Mouse (Mus musculus): ENCODE data around the gene Ckap4. TPM values are rescaled to one million over a fixed set of nuclear protein-coding genes. Genes with fewer than 3 reads are reported as not detected.

Ckap4 gene
- polyA plus RNA-seq, 1 experiment from 2014 or later, result 11.7 TPM

DNA sequence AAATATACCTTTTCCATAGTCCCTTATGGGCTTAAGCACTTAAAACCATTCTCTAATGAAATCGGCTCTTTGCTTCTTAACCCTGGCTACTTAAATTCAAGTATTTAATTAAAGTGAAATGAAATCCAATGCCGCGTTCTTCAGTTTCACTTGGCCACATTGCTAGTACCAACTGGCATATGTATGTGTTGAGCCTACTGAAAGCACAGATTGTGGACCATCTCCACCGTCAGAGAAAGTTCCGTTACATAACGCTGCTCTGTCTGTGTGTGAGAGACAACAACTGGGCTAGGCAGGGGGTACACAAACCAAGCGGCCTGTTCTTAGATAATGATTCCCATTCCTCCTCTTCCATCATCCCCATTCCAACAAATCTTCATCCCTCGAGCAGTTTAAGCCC, 30.6 kb upstream of the Ckap4 start:
- no peak overlapping the region for H3K27ac ChIP-seq (replicated peaks)
- H3K9ac ChIP-seq, result no peak overlapping the region
- peaks cover 21% of the 10 kb centered on the region for H3K27me3 ChIP-seq
- H3K36me3 ChIP-seq (replicated peaks), result no peaks in the 10 kb centered on the region
- H3K4me3 ChIP-seq (replicated peaks), result no peak overlapping the region
- no peaks in the 10 kb centered on the region for H3K9me3 ChIP-seq (replicated peaks)
- no peak for ATAC-seq (ENCODE audit: insufficient read depth)
- no peak overlapping the region for H3K4me2 ChIP-seq
- H3K4me1 ChIP-seq (replicated peaks), result peaks cover 10% of the 10 kb centered on the region
- WGBS (ENCODE audit: insufficient replicate concordance), result 71% methylated on average over 8 of the region's 8 CpGs

DNA sequence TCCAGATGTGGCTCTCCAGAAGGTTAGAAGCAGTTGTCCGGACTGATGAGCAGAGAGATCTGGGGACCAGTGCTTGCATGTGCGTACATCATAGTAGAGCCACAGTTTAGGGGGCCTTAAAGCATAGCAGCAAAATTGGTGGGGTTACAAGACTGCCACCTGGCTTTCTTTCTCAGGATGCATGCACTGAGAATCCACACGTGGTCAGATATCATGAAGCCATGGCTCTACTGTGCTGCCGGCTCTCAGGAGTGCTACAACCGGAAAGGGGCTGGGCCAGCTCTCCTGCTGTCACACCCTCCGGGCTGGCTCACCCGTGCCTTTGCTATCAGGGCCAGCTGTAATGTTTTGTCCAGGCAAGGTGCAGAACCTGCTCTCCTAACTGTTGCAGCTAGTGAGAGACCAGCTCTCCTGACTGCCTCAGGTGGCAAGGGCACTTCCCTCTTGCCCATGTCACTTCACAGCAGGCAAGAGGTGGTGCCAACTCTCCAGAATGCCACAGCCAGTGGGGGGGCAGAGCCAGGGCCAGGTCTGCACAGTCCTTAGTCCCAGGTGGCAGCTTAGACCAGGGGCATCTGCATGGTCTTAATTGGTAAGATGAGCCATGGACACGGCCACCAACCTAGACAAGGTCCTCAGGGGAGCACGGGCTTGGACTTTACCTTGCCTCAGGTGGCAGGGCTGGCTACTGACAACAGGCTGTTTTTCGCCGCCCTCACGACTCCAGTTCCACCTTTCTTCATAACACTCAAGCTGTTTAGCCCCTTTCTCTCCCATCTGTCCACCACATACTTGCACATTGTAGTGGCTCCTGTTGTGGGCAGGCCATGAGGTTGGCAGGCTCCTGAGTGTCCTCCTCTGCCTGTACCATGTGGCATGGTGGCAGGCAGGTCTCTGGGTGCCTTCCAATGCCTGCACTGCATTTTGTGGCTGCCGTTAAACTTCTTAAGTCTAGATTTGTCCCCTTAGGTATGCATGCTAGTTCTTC, 29.0 kb upstream of the Ckap4 start:
- Histone ChIP-seq H3K9me3 (replicated peaks) (no peaks in the 10 kb centered on the region), H3K9ac (no peak overlapping the region), H3K27me3 (peaks cover 16% of the 10 kb centered on the region), H3K4me1 (replicated peaks) (peaks cover 10% of the 10 kb centered on the region), H3K4me3 (replicated peaks) (no peak overlapping the region), H3K27ac (replicated peaks) (no peak overlapping the region), H3K36me3 (replicated peaks) (no peaks in the 10 kb centered on the region), H3K4me2 (no peak overlapping the region)
- ATAC-seq (ENCODE audit: insufficient read depth), result peak; percentile 73
- WGBS (ENCODE audit: insufficient replicate concordance), result 51% methylated on average over 13 of the region's 13 CpGs

DNA sequence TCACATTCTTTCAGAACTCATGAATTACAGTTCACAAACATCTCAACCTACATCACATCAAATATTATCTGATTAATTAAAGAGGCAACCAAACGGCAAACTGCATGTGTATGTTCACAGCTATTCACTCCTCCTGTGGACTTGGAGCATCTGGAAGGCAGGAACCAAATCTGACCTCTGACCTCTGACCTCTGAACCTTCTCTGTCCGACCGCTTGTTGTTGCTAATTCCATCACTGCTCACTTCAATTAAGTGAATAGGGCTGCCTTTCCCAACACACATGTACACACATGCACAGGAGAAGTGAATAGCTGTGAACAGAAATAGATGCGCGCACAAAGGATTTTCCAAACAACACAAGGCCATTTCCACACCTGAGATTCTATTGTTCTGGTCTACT, 28.3 kb upstream of the Ckap4 start:
- 69% methylated on average over 5 of the region's 5 CpGs for WGBS (ENCODE audit: insufficient replicate concordance)
- no peak for ATAC-seq (ENCODE audit: insufficient read depth)

DNA sequence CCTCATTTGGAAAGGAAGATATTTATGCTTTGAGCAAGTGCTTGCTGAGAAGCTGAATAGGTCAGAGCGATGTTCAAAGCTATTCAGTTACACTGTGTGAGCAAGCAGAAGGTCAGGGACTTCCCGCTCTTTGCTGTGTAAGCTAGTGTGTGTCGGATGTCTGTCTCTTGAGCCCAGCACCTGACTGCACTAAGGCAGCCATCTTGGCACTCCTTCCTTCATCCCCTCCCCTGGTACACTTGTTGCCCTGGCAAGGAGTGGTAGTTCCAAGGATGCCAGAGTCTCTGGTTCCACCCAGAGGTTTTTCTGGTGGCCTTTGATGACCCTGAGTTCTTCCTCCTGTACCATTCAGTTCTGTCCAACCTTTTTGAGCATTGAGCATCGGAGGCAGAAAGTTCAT, 26.1 kb upstream of the Ckap4 start:
- Histone ChIP-seq H3K9me3 (replicated peaks) (no peaks in the 10 kb centered on the region), H3K4me2 (no peak overlapping the region), H3K4me1 (replicated peaks) (peaks cover 10% of the 10 kb centered on the region), H3K4me3 (replicated peaks) (no peak overlapping the region), H3K27me3 (peaks cover 11% of the 10 kb centered on the region; the same call in 1 of the 2 replicates), H3K36me3 (replicated peaks) (no peaks in the 10 kb centered on the region), H3K27ac (replicated peaks) (no peak overlapping the region), H3K9ac (no peak overlapping the region)
- 76% methylated on average over 4 of the region's 4 CpGs for WGBS (ENCODE audit: insufficient replicate concordance)
- no peak for ATAC-seq (ENCODE audit: insufficient read depth)

More for the DNA sequence above, 28.3 kb upstream of the Ckap4 start:
- no peak overlapping the region for H3K4me3 ChIP-seq (replicated peaks)
- no peaks in the 10 kb centered on the region for H3K36me3 ChIP-seq (replicated peaks)
- peaks cover 10% of the 10 kb centered on the region for H3K4me1 ChIP-seq (replicated peaks)
- peaks cover 11% of the 10 kb centered on the region; the same call in 1 of the 2 replicates for H3K27me3 ChIP-seq
- no peak overlapping the region for H3K9ac ChIP-seq
- no peaks in the 10 kb centered on the region for H3K9me3 ChIP-seq (replicated peaks)
- H3K27ac ChIP-seq (replicated peaks), result no peak overlapping the region
- H3K4me2 ChIP-seq, result no peak overlapping the region

DNA sequence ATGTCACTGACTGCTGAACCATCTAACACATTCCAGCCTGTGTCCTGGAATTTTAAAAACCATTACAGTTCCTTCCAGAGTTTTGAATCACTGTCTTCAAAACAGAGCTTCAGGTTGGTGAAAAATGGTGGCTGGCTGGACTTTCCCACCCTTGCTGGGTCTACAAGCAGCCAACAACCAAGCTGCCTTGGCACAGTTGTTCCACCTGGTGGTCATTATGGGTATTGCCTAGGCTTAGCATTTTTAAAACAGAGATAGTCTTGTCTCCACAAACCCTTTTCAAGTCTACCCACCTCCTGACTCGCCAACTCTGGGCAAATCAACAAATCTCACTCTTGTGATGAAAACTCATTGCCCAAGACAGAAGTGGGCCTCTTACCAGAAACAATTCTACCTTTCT, 24.6 kb upstream of the Ckap4 start:
- Histone ChIP-seq H3K4me2 (no peak overlapping the region), H3K27ac (replicated peaks) (no peak overlapping the region), H3K9me3 (replicated peaks) (no peaks in the 10 kb centered on the region), H3K4me3 (replicated peaks) (no peak overlapping the region), H3K9ac (no peak overlapping the region), H3K36me3 (replicated peaks) (no peaks in the 10 kb centered on the region), H3K27me3 (0 out of 2 replicates have a peak, but pooled peaks cover 4% of the 10 kb centered on the region), H3K4me1 (replicated peaks) (peaks cover 10% of the 10 kb centered on the region)
- no peak for ATAC-seq (ENCODE audit: insufficient read depth)
- WGBS (ENCODE audit: insufficient replicate concordance), result 62% methylated on average over 1 of the region's 1 CpGs

DNA sequence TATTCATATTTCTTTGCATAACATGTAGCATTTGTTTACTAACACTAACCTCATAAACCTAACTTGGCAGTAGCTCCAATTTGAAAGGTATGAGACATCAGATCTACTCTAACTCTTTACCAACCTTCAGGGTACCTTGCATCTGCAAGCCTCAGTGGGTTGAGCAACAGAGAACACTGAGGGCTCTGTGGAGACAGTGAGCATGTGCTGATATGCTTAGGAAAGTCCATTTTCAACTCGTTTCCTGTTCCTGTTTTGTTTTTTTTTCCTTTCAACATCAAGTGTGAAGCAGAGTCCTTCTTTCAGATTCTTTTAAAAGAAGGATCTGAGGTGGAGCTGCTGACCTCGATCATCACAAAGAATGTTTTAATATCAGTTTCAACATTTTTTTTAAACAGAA, 22.3 kb upstream of the Ckap4 start:
- Histone ChIP-seq H3K9me3 (replicated peaks) (no peaks in the 10 kb centered on the region), H3K27ac (replicated peaks) (no peak overlapping the region), H3K27me3 (no peaks in the 10 kb centered on the region), H3K4me3 (replicated peaks) (no peak overlapping the region), H3K4me1 (replicated peaks) (no peaks in the 10 kb centered on the region; the same call in 1 of the 2 replicates), H3K36me3 (replicated peaks) (no peaks in the 10 kb centered on the region), H3K4me2 (no peak overlapping the region), H3K9ac (no peak overlapping the region)
- WGBS (ENCODE audit: insufficient replicate concordance), result 38% methylated on average over 2 of the region's 2 CpGs
- no peak for ATAC-seq (ENCODE audit: insufficient read depth)

DNA sequence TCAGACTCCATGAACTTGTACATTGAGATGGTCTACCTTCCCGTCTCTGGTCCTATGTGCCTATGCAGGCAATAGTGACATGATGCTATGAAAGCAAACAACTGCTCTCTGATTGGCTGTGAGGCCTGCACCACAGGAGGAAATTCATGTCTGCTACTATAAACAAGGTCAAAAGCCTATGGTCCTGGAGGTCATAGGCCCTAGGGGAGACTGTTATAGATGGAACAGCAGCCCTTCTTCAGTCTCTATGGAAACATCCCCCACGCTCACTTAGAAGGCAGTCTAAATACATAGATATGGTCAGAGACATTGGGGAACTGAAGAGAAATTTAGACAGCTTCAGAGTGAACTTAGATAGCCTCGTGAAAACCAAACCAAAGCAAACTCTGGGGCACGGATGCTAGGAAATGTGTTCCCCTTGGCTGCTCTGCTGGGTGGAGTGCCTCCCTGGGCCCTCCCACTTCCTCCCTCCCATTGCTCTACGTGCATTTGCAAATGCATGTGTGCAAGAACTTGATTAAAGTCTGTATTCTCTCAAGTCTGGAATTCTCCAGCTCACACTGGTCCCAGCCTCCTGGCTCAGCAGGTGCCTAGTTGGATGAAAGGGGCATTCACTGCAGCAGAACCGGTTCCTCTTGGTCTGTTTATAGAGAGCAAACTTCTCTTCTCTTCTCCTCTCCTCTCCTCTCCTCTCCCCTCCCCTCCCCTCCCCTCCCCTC, 20.6 kb upstream of the Ckap4 start:
- no peak overlapping the region for H3K9ac ChIP-seq
- no peak for ATAC-seq (ENCODE audit: insufficient read depth)
- no peak overlapping the region for H3K27ac ChIP-seq (replicated peaks)
- no peaks in the 10 kb centered on the region for H3K27me3 ChIP-seq
- no peak overlapping the region for H3K4me3 ChIP-seq (replicated peaks)
- H3K4me1 ChIP-seq (replicated peaks), result no peaks in the 10 kb centered on the region; the same call in 1 of the 2 replicates
- H3K9me3 ChIP-seq (replicated peaks), result no peaks in the 10 kb centered on the region
- H3K4me2 ChIP-seq, result no peak overlapping the region
- 27% methylated on average over 6 of the region's 6 CpGs for WGBS (ENCODE audit: insufficient replicate concordance)
- H3K36me3 ChIP-seq (replicated peaks), result no peaks in the 10 kb centered on the region

DNA sequence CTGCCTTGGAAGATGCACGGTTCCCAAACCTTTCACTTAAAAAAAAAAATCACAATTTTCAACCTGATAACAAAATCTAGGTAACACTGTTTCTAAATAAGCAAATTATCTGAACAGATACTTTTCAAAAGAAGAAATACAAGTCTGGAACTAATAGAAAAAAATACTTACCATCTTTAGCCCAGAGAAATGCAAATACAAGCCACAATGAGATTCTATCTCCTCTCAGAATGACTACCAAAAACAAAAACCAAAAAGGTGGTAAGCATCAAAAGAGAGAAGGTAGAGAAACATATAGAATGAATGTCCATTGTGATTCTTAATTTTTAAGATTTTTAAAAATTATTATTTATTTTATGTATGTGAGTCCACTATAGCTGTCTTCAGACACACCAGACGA, 18.6 kb upstream of the Ckap4 start:
- WGBS (ENCODE audit: insufficient replicate concordance), result 56% methylated on average over 2 of the region's 2 CpGs
- H3K27me3 ChIP-seq, result peaks cover 10% of the 10 kb centered on the region; the same call in 1 of the 2 replicates
- no peak overlapping the region for H3K27ac ChIP-seq (replicated peaks)
- no peak for ATAC-seq (ENCODE audit: insufficient read depth)
- H3K4me3 ChIP-seq (replicated peaks), result no peak overlapping the region
- H3K4me1 ChIP-seq (replicated peaks), result no peaks in the 10 kb centered on the region; the same call in none of the 2 replicates
- H3K36me3 ChIP-seq (replicated peaks), result no peaks in the 10 kb centered on the region
- no peak overlapping the region for H3K9ac ChIP-seq
- H3K4me2 ChIP-seq, result no peak overlapping the region
- no peaks in the 10 kb centered on the region for H3K9me3 ChIP-seq (replicated peaks)

DNA sequence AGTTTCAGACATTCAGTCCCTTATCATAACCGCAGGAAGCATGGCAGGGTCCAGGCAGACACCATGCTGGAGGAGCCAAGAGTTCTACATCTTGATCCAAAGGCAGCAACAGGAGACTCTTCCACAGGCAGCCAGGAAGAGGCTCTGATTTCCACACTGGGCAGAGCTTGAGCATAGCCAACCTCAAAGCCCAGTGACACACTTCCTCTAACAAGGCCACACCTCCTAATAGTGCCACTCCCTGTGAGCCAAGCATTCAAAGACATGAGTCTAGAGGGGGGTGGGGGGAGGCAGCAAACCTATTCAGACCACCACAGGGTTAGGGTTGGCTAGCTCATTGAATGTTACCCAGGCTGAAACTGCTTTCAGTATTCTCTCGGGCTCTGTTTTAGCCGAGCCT, 18.0 kb upstream of the Ckap4 start:
- Histone ChIP-seq H3K36me3 (replicated peaks) (no peaks in the 10 kb centered on the region), H3K4me1 (replicated peaks) (no peaks in the 10 kb centered on the region; the same call in none of the 2 replicates), H3K9ac (no peak overlapping the region), H3K27me3 (peaks cover 10% of the 10 kb centered on the region; the same call in 1 of the 2 replicates), H3K9me3 (replicated peaks) (no peaks in the 10 kb centered on the region), H3K4me2 (no peak overlapping the region), H3K4me3 (replicated peaks) (no peak overlapping the region), H3K27ac (replicated peaks) (peak overlapping the region; percentile 10; the same call in 1 of the 2 replicates)
- ATAC-seq (ENCODE audit: insufficient read depth), result no peak
- 69% methylated on average over 3 of the region's 3 CpGs for WGBS (ENCODE audit: insufficient replicate concordance)

DNA sequence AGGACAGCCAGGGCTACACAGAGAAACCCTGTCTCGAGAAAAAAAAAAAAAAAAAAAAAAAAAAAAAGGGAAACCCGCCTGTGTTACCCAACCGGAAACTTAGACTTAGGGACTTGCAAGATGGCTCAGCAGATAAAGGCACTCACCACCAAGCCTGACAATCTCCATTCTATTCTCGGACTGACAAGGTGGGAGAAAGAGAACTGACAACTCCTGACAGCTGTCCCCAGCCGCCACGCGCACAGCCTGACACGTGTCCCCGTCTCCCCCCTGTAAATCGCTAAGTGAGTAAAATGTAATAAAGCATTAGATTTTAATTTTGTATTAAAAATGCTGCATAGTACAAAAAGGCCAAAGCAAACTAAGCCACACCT, 16.0 kb upstream of the Ckap4 start:
- Histone ChIP-seq H3K4me2 (peak overlapping the region; percentile 23; the same call in 1 of the 2 replicates), H3K9me3 (replicated peaks) (no peaks in the 10 kb centered on the region), H3K9ac (no peak overlapping the region), H3K27me3 (peaks cover 10% of the 10 kb centered on the region; the same call in 1 of the 2 replicates), H3K4me3 (replicated peaks) (no peak overlapping the region), H3K36me3 (replicated peaks) (no peaks in the 10 kb centered on the region), H3K27ac (replicated peaks) (0 out of 2 replicates have a peak overlapping the region, but pooled peaks have one; percentile 16), H3K4me1 (replicated peaks) (no peaks in the 10 kb centered on the region; the same call in none of the 2 replicates)
- WGBS (ENCODE audit: insufficient replicate concordance), result 17% methylated on average over 10 of the region's 10 CpGs
- peak; percentile 40; the same call in 1 of the 2 replicates for ATAC-seq (ENCODE audit: insufficient read depth)
